Mouse (Mus musculus) ES-E14 (cell line): ENCODE results near the gene Sun1.

Experiments used
- CHD2 ChIP-seq: IDR thresholded peaks from 2 replicates; pipeline ENCODE4 v1.6.1; 2014; ENCODE audit warnings: mild to moderate bottlenecking, low read depth, low read length, inconsistent platforms
- HCFC1 ChIP-seq: IDR thresholded peaks from 2 replicates; pipeline ENCODE4 v1.6.1; 2012; ENCODE audit warnings: low read length, inconsistent platforms, borderline replicate concordance; ENCODE audit not compliant: insufficient read depth
- MAFK ChIP-seq: IDR thresholded peaks from 2 replicates; pipeline ENCODE4 v1.6.1; 2014; ENCODE audit warnings: mild to moderate bottlenecking, low read depth, low read length, inconsistent platforms; ENCODE audit not compliant: insufficient read depth
- ZNF384 ChIP-seq: IDR thresholded peaks from 2 replicates; pipeline ENCODE4 v1.6.1; 2012; ENCODE audit warnings: low read depth, low read length, inconsistent platforms

DNA sequence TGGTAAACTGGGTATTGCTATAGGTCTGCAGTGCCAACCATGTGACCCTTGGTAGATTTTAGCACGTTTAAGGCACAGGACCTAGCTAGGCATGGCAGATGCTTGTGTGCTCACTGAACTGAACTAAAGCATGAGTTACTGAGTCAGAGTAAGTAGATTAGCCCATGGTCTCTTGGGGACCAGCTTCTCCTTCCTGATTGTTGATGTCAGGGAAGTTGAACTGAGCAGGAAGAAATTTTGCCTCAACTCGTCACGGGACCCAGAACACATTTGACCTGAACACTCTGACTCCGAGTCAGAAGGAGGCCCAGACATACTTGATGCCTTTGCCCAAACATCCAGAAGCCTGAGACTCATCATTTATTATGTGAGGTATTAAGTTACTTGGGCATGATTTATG, 37.0 kb downstream of the Sun1 start:
- TF ChIP-seq CHD2 (no peak), ZNF384 (no peak), MAFK (no peak), HCFC1 (no peak)
